Mouse (Mus musculus) lung, embryonic 16.5 days (tissue): ENCODE measurements at regions not wholly inside any gene's neighbourhood (a gene's known extent, or its start where the extent isn't known, plus 50 kb on each side); places are given as distances from the start of the nearest gene placed in this dataset.

Experiments
- ATAC-seq: fragments of 200-750 bp; cut with Nextera tagmentation; 2 replicates; pipeline ENCODE4 v1.8.0; 2017; ENCODE audit warnings: low read depth, mild to moderate bottlenecking, moderate library complexity
- H3K27ac ChIP-seq: fragments of 300-500 bp; sonication (generic); 2 replicates; pipeline ENCODE4 v1.5.1; 2014; ENCODE audit warnings: mild to moderate bottlenecking, control low read depth, low read length
- H3K27me3 ChIP-seq: fragments of 300-500 bp; sonication (generic); 2 replicates; pipeline ENCODE4 v1.6.1; 2014; ENCODE audit warnings: low read depth, low read length, mixed read lengths; ENCODE audit not compliant: control insufficient read depth, insufficient read depth
- H3K36me3 ChIP-seq: fragments of 300-500 bp; sonication (generic); 2 replicates; pipeline ENCODE4 v1.6.1; 2014; ENCODE audit warnings: low read length; ENCODE audit not compliant: control insufficient read depth, insufficient read depth
- H3K4me1 ChIP-seq: fragments of 300-500 bp; sonication (generic); replicated peaks from 2 replicates; pipeline ENCODE4 v1.6.1; 2014; ENCODE audit warnings: low read length, mixed read lengths; ENCODE audit not compliant: control insufficient read depth, insufficient read depth
- H3K4me2 ChIP-seq: fragments of 300-500 bp; sonication (generic); 2 replicates; pipeline ENCODE4 v1.6.1; 2014; ENCODE audit warnings: low read depth, low read length, control low read depth
- H3K4me3 ChIP-seq: fragments of 300-500 bp; sonication (generic); 2 replicates; pipeline ENCODE4 v1.5.1; 2014; ENCODE audit warnings: mild to moderate bottlenecking, low read length, control low read depth
- H3K9ac ChIP-seq: fragments of 300-500 bp; sonication (generic); 2 replicates; pipeline ENCODE4 v1.6.1; 2014; ENCODE audit warnings: low read length, control low read depth
- H3K9me3 ChIP-seq: fragments of 300-500 bp; sonication (generic); 2 replicates; pipeline ENCODE4 v1.6.1; 2016; ENCODE audit warnings: low read length; ENCODE audit not compliant: control insufficient read depth
- WGBS: fragments of 180-500 bp; shearing (Covaris S2); extraction: QIAGEN DNeasy Blood & Tissue Kit; methylation state at CpG from one replicate; pipeline ENCODE4 v1.1.7; 2014; 5-methylcytosine and 5-hydroxymethylcytosine counted together

- Histone ChIP-seq H3K9me3 (no peaks in the 10 kb centered on the region), H3K4me2 (no peak overlapping the region), H3K9ac (no peak overlapping the region), H3K4me3 (no peak overlapping the region), H3K4me1 (no peaks in the 10 kb centered on the region), H3K27me3 (no peaks in the 10 kb centered on the region), H3K36me3 (no peaks in the 10 kb centered on the region), H3K27ac (no peak overlapping the region)
- no peak for ATAC-seq
- WGBS = 68% methylated on average over 5 of the region's 5 CpGs
Measured at GRCm38 (mm10) chr16:95180562-95180961, 76.8 kb upstream of the Kcnj15 start.

- no peaks in the 10 kb centered on the region for H3K9me3 ChIP-seq
- H3K4me1 ChIP-seq = no peaks in the 10 kb centered on the region
- no peak overlapping the region for H3K9ac ChIP-seq
- H3K36me3 ChIP-seq = no peaks in the 10 kb centered on the region
- H3K27me3 ChIP-seq = no peaks in the 10 kb centered on the region
- WGBS = 86% methylated on average over 9 of the region's 9 CpGs
- no peak overlapping the region for H3K27ac ChIP-seq
- no peak overlapping the region for H3K4me2 ChIP-seq
- H3K4me3 ChIP-seq = no peak overlapping the region
- no peak for ATAC-seq
Measured at GRCm38 (mm10) chr16:95185341-95185740, 72.0 kb upstream of the Kcnj15 start.

- no peak overlapping the region for H3K4me2 ChIP-seq
- 84% methylated on average over 8 of the region's 8 CpGs for WGBS
- no peaks in the 10 kb centered on the region for H3K36me3 ChIP-seq
- H3K27ac ChIP-seq = no peak overlapping the region
- H3K27me3 ChIP-seq = no peaks in the 10 kb centered on the region
- H3K9me3 ChIP-seq = no peaks in the 10 kb centered on the region
- no peak overlapping the region for H3K9ac ChIP-seq
- ATAC-seq = no peak
- H3K4me3 ChIP-seq = no peak overlapping the region
- no peaks in the 10 kb centered on the region for H3K4me1 ChIP-seq
Measured at GRCm38 (mm10) chr16:95189114-95189513, 68.2 kb upstream of the Kcnj15 start.

- no peaks in the 10 kb centered on the region for H3K9me3 ChIP-seq
- no peak overlapping the region for H3K9ac ChIP-seq
- no peak for ATAC-seq
- WGBS = 54% methylated on average over 4 of the region's 4 CpGs
- no peaks in the 10 kb centered on the region for H3K36me3 ChIP-seq
- no peak overlapping the region for H3K27ac ChIP-seq
- H3K4me1 ChIP-seq = no peaks in the 10 kb centered on the region
- no peaks in the 10 kb centered on the region for H3K27me3 ChIP-seq
- H3K4me3 ChIP-seq = no peak overlapping the region
- no peak overlapping the region for H3K4me2 ChIP-seq
Measured at GRCm38 (mm10) chr16:95194151-95194550, 63.2 kb upstream of the Kcnj15 start.

- Histone ChIP-seq H3K27me3 (no peaks in the 10 kb centered on the region), H3K36me3 (no peaks in the 10 kb centered on the region), H3K27ac (no peak overlapping the region), H3K4me1 (no peaks in the 10 kb centered on the region), H3K9ac (no peak overlapping the region), H3K4me3 (no peak overlapping the region), H3K9me3 (no peaks in the 10 kb centered on the region), H3K4me2 (no peak overlapping the region)
- WGBS = 72% methylated on average over 4 of the region's 4 CpGs
- ATAC-seq = no peak
Measured at GRCm38 (mm10) chr16:95196141-95196540, 61.2 kb upstream of the Kcnj15 start.

GRCm38 (mm10) chr16:95196622-95197021 lies 60.7 kb upstream of the Kcnj15 start:
- Histone ChIP-seq H3K4me1 (no peaks in the 10 kb centered on the region), H3K4me3 (no peak overlapping the region), H3K27ac (no peak overlapping the region), H3K36me3 (no peaks in the 10 kb centered on the region), H3K9me3 (no peaks in the 10 kb centered on the region), H3K4me2 (no peak overlapping the region), H3K27me3 (no peaks in the 10 kb centered on the region), H3K9ac (no peak overlapping the region)
- ATAC-seq = peak; percentile 66; the same call in 1 of the 2 replicates
- WGBS = 4% methylated on average over 1 of the region's 1 CpGs

- Histone ChIP-seq H3K9me3 (no peaks in the 10 kb centered on the region), H3K4me3 (no peak overlapping the region), H3K4me1 (peaks cover 2% of the 10 kb centered on the region; the same call in 1 of the 2 replicates), H3K27ac (no peak overlapping the region), H3K4me2 (peak overlapping the region; percentile 12; the same call in 1 of the 2 replicates), H3K27me3 (no peaks in the 10 kb centered on the region), H3K9ac (no peak overlapping the region), H3K36me3 (no peaks in the 10 kb centered on the region)
- WGBS = 43% methylated on average over 19 of the region's 19 CpGs
- no peak for ATAC-seq
Measured at GRCm38 (mm10) chr16:95198795-95199563, 58.4 kb upstream of the Kcnj15 start.

GRCm38 (mm10) chr16:95202126-95202883 lies 55.1 kb upstream of the Kcnj15 start:
- no peak overlapping the region for H3K9ac ChIP-seq
- H3K36me3 ChIP-seq = no peaks in the 10 kb centered on the region
- 59% methylated on average over 7 of the region's 7 CpGs for WGBS
- H3K27me3 ChIP-seq = no peaks in the 10 kb centered on the region
- ATAC-seq = no peak
- H3K4me1 ChIP-seq = peaks cover 2% of the 10 kb centered on the region; the same call in 1 of the 2 replicates
- H3K4me3 ChIP-seq = no peak overlapping the region
- no peaks in the 10 kb centered on the region for H3K9me3 ChIP-seq
- no peak overlapping the region for H3K4me2 ChIP-seq
- no peak overlapping the region for H3K27ac ChIP-seq

GRCm38 (mm10) chr16:95203026-95203425 lies 54.3 kb upstream of the Kcnj15 start:
- Histone ChIP-seq H3K27ac (no peak overlapping the region), H3K27me3 (no peaks in the 10 kb centered on the region), H3K4me2 (no peak overlapping the region), H3K9me3 (no peaks in the 10 kb centered on the region), H3K4me3 (no peak overlapping the region), H3K9ac (no peak overlapping the region), H3K36me3 (no peaks in the 10 kb centered on the region), H3K4me1 (peaks cover 2% of the 10 kb centered on the region; the same call in 1 of the 2 replicates)
- WGBS = 82% methylated on average over 3 of the region's 3 CpGs
- no peak for ATAC-seq
